Mouse (Mus musculus) heart, postnatal 4 days (tissue): ENCODE data around the gene Frat2. TPM values are rescaled to one million over a fixed set of nuclear protein-coding genes. Genes with fewer than 3 reads are reported as not detected.

Source experiments
- DNase-seq: peaks from one replicate; pipeline ENCODE4 v3.0.0; 2021
- total RNA-seq, 2 experiments: library from RNA; stranded (reverse); gene quantifications; 2 replicates each; pipeline ENCODE4 v1.2.3; 2021

The Frat2 gene
- total RNA-seq, 2 experiments from 2014 or later, result 3.6 to 3.9 TPM

DNA sequence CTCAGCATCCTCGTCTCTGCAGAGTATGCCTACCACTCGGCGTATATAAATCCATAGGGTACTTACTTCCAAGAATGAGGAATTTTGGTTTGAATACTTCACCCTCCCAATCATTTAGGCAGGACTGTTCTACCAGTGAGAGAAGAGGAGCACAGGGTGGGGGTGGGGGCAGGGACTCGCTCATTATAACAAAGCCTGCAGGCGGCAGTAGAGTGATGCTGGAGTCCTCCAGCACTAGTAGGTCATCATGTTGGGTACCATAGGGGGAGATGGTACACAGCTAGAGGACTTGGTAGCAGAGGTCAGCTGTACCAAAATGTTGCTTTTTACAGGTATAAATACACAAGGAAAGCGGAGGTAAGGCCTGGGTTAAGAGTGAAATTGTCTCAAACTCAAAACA lies 3.6 kb downstream of the Frat2 start:
- DNase-seq, result no peak

DNA sequence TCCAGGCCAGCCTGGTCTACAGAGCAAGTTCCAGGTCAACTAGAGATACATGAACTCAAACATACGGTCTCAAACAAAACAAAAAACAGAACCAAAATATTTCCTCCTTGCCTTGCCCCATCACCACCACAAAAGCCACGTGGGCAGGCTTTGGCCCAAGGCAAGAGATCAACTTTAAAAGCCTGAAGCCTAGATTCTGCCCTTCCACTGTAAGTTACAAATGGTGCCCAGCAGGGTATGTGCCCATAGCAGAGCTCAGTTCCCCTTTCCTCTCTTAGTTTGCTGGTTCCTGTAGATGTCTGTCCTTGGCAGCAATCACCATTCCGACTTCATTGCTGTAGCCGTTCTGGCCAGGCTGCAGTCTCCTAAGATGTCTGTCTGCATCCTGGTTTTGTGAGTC lies 5.2 kb downstream of the Frat2 start:
- no peak for DNase-seq

DNA sequence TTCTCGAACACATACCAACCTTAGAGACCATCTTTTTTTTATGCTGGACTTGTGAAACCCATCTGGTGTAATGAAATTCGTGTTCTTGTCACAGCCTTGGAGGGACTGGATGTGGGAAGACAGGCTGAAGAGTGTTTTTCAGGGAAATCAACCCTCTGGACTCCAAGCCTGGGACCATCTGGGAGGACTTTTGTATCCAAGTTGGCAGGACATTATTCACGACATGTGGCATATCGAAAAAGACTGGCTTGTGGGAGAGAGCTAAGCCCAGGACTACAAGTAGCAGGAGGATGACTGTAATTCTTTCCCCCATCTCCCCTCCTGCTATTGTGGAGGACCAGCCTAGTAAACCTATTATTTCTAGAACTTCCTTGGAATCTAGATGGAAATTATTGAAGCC lies 5.7 kb downstream of the Frat2 start:
- DNase-seq, result no peak

DNA sequence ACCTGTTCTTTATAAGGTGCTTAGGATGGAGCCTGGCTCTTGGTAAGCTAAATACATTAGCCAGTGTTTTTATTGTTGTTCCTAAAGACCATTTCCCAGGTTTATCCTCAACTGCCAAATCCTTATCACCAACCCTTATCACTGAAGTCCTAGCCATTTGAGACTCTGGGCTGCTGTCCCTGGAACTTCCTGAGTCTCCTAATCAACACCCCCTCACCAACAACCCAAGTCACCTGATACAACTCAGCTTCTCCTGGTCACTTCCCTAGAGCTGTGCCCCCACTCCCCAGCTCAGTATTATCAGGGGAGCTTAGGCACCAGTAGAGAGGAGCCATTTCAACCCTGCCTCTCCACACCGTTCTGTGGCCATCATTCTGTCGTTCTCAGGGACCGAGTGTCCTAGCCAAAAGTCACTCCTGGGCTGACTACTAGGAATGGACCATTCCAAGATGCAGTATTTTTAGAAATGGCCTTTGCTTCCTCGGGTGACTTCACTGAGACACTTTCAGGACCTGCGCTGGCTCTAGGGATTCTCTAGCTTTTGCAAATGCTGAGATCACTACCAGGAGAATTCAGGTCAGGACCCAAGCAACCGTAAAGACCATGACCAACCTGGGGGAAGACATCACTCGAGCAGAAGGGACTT lies 6.7 kb downstream of the Frat2 start:
- no peak for DNase-seq

DNA sequence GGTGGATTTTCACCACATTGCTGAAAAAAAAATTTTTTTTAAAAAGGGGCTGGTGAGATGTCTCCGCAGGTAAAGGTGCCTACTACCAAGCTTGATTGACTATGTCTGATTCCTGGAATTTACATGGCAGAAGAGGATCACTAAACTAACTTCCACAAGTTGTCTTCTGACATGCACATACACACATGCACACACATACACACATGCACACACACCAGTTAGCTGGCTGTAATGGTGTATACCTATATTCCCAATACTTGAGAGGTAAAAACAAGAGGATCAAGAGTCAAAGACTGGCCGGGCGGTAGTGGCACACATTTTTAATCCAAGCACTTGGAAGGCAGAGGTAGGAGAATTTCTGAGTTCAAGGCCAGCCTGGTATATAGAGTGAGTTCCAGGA lies 8.2 kb downstream of the Frat2 start:
- DNase-seq, result no peak

DNA sequence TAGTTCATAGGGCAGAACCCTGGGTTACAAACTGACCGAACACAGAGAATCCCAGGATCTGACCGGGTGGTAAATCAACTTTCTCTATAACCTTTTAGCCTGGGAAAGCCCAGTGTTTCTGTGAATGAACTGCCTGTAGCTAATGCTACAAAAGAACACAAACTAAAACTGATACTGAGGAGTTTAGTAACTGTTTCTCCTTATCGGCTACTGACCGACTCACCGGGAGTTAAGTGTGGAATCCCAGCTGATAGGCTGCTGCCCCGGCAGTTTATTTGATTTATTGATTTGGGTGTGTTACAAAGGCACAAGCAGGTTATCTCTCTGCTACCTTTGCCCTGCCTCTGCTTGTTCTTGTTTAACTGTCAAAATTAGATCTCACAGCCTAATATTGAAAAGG lies 9.1 kb downstream of the Frat2 start:
- no peak for DNase-seq

DNA sequence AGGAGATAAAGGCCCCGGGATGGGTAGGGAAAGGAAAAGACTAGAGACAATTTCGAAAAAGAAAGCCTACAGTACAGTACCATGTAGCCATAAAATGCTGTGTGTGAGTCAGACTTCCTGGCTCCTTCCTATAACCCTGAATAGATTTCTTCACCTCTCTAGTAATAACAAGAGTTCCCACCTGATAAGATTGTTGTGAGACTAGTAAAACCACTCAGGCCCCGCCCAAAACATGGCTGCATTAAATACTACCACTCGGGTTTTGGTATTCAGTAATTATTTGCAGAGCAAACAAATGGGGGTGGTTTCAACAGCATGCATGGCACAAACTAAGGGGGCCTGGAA lies 10.0 kb downstream of the Frat2 start:
- DNase-seq, result no peak

DNA sequence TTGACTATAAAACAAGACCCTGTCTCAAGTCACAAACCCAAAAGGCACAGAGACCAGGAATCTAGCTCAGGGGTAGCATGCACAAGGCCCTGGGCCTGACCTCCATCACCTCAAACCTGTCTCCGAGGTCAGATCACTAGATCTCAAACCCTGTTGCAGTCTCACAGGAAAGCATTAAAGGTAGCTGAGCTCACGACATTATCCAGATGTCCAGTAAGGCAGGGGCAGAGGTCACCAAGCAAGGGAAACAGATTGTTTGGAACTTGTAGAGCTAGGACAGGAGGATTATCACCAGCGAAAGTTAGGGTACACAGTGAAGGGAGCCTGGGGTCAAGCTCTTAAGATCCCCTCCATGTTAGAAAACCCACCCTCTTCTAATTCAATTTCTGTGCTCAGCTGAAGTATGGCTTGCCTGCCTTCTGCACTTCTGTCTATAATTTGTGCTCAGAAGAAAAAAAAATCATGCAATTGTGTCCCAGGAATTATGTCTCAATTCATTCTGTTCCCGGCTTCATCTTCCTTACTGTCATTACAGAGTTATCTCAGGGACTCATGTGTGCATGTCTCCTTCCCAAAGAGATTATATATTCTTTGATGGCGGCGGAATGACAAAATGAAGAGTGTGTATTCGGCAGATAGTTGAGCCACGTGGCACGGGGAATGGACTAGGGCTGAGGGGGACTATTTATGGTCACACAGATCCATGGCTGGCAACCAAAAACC lies 10.6 kb downstream of the Frat2 start:
- DNase-seq, result no peak

DNA sequence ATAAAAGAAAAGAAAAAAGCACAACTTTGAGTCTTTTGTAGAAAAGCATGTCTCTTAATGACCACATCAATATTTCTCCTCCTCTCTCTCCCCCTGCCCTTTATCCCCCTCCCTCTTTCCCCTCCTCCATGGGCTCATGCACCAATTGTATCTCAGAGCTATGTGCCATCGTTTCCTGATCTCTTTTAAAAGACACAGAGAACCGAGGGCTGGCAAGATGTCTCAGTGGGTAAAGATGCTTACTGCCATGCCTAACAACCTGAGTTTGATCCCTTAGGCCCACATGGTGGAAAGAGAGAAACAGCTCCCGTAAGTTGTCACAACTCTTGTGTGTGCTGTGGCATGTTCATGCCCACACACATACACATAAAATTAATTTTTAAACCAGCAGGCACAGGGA lies 11.2 kb downstream of the Frat2 start:
- DNase-seq, result no peak

DNA sequence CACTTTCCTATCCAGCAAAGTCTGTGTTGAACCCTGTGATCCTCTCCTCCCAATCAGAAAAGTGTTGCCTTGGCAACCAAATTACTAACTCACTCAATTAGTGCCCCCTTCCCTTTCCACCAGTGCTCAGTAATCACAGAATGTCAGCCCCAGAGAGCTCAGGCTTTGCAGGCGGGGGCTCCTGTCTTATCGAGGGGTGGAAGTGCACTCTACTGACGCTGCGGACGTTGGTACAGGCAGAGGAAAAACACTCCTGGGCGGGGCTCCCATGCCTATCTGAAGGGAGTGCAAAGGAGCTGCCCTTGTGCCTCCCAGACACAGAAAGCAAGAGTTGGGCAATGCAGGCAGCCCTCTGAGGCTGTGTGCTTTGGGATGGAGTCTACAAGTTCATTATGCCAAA lies 12.1 kb downstream of the Frat2 start:
- DNase-seq, result peak; percentile 29

DNA sequence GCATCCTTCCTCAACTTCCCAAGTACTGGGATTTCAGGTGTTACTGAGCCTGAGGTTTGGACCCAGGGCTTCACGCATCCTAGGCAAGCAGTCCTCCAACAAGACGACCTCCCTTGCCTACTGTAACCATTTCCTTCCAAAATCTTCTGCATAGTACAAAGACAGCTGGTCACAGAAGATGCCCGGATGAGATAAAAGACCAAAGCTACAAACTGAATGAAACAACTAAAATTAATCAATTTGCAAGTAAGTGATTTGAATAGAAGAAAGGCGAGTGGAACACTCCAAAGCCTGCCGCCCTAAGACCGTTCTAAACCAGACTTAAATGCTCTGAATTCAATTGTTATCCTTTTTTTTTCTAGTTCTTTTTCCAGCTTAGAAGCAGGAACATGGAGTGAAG lies 12.5 kb downstream of the Frat2 start:
- DNase-seq, result no peak

DNA sequence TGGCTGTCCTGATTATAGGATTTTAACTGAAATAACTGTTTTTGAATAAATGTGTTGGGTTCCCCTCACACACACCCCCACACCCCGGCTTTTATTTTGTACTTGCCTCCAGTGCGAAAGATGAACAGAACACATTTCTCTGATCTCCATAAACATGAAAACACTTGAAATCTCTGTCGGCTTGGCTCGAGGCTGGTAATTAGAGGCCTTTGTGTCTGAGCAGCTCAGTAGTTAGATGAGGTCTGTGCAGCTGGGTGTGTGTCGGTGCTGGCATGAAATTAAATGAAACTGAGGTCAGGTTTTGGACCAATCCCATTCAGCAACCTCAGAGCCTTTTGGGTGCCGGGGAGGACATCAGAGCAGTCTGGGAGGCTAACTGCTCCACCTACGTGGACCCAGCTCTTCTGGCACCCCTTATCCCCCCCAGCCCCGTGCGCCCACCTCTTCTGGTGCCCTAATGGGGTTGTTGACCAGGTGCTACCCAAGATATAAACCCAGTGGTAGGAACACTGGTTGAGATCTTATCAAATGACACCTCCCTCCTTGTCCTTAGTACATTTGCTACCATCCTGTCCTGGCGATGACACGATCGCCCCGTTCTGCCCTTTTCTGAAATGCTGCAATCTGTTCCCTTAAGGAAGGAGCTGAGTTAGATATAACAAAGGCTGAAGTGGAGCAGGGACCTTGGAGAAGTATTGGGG lies 15.3 kb downstream of the Frat2 start:
- DNase-seq, result no peak

DNA sequence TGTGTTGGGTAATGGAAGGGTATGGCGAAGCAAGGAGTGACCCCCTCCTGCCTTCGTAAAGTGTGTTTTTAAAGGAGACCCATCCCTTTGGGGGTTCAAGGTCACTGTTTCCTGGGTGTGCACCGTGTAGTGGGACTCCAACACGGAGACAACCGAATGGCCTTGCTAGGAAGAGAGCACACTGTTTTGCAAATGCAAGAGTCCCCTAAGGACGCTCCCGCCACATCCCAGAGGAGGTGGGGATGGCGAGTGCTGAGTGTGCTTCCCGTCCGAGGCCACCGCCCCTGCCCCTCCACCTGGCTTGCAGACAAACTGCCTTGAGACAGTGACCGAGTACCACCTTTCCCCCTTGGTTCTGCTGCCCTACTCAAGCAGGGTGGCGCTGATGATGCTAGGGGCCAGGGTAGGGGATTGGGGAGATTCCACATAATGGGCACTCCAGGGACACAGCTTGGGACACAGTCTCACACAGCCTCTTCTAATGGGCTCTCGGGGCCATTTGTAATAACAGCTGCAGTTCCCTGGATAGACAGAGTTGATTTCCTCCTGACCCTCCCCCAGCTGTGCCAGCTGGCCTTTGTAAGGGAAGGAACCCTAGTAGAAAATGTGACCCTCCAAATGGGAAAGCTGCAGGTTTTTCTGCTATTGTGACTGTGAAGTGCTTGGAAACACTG lies 16.1 kb downstream of the Frat2 start:
- DNase-seq, result no peak

DNA sequence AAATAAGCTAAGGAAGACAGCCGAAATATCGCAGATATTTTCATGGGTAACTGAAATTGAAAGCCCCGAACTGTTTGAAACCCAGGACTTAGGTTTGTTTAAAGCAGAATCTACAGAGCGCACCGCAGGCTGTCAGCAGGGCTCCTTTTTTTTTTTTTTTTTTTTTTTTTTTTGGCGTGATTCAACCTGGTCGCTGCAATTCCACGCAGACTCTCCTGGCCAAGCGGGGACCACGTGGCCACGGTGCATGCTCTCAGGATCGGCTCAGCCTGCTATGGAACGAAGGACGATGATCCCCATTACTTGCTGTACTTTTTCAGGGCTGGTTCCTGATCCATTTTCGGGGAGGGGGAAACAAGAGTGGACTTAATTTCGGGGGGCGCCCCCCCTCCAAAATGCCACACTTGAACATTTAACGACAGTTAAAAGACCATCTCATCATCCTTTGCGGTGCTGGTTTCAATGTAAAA lies 16.8 kb downstream of the Frat2 start:
- DNase-seq, result peak; percentile 37

DNA sequence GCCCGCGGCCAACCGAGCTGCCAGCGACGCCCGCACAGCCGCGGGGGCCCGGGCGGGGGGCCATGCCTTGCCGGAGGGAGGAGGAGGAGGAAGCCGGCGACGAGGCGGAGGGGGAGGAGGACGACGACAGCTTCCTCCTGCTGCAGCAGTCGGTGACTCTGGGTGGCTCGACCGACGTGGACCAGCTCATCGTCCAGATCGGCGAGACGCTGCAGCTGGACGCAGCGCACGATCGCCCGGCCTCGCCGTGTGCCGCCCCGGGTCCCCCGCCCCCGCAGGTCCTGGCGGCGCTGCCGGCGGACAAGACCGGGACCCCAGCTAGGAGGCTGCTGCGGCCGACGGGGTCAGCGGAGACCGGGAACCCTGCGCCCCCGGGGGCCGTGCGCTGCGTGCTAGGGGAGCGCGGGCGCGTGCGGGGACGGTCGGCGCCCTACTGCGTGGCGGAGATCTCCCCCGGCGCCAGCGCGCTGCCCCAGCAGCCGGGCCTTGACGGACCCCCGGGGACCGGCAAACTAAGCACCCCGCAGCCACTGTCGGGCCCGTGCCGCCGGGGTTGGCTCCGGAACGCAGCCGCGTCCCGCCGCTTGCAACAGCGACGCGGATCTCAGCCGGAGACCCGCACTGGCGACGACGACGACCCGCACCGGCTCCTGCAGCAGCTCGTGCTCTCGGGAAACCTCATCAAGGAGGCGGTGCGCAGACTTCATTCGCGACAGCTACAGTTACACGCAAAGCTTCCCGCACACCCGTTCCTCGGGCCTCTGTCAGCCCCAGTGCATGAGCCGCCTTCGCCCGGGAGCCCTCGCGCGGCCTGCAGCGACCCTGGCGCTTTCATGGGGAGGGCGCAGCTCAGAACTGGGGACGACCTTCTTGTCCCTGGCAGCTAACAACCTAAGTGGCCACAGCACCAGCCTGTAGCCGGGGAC lies 17.6 kb downstream of the Frat2 start:
- peak; percentile 75 for DNase-seq

DNA sequence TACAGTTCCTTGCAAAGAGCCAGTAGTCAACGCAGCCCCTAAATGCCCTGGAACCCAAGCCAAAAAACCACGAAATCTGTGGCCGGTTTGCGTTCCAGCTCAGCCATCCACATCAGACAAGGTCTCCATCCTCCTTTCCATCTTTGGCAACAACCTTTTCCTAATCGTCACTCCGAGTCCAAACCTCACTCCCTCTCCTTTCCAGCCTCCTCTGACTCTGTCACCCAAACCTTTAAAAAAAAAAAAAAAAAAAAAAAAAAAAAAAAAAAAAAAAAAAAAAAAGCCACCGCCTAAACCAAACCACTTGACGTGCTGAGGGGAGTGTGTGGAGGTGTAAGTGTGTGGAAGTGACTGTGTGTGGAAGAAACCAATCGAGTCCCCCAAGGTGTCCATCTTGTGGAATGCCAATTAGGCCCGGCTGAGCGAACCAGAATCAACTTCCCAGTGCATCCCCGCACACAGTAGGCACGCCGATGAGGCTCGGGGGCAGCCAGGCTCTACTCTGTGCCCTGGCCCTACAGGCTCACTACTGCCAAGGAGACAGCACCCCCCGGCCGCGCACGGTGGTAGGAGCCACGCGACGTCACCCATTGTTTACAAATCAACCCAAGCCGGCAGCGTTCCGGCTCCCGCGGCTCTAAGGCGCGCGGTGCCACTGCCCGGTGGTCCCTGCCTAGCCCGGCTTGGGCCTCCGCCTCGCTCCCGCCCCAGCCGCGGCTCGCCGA lies 18.4 kb downstream of the Frat2 start, which contains the start of gene Frat1:
Gene Frat1, plus strand, starts transcription at position 590 of the 725 bp plus-strand sequence.
- peak; percentile 84 for DNase-seq

DNA sequence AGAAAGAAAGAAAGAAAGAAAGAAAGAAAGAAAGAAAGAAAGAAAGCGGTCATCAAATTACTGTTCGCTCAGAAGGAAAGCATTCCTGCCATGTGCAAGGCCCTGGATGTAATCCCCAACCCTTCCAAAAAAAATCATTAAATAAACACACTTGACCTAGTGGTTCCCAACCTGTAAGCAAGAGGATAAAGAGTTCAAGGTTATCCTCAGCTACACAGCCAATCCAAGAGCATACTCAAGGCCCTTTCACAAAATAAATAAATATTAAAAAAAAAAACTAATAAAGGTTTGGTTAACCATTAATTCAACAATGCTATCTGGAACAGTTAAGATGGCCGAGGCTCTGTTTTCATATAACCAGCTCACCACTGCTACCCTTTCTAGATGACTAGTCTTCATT lies 19.0 kb downstream of the Frat2 start:
- no peak for DNase-seq

DNA sequence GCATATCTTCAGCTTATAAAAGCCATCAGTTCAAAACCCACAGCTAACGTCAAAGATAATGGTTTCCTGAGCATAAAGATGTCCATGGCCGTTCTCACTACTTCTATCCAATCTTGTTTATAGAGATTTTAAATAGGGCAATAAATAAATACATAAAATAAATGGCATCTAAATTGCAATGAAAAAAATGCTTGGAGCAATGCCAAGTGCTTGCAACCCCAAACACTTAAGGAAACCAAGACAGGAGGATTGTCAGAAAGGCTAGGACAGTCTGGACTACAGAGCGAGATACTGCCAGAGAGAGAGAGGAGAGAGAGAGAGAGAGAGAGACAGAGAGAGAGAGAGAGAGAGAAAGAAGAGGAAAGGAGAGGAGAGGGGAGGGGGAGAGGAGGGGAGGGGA lies 21.4 kb downstream of the Frat2 start:
- no peak for DNase-seq

DNA sequence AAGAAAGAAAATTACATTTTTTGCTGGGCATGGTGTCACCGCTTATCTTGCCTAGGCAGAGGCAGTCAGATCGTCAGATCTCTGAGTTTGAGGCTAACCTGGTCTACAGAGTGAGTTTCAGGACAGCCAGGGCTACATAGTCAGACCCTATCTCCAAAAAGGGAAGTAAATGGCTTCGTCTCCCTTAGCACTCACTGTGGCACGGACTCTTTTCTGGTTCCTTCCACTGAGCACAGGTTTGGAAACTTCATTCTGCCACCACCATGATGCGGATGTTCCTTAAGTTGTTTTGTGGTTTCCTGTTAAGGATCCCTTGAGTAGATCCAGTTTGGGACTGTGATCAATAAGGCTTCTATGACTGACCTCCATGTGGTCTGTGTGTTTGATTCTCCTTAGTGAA lies 23.0 kb downstream of the Frat2 start:
- DNase-seq, result no peak

DNA sequence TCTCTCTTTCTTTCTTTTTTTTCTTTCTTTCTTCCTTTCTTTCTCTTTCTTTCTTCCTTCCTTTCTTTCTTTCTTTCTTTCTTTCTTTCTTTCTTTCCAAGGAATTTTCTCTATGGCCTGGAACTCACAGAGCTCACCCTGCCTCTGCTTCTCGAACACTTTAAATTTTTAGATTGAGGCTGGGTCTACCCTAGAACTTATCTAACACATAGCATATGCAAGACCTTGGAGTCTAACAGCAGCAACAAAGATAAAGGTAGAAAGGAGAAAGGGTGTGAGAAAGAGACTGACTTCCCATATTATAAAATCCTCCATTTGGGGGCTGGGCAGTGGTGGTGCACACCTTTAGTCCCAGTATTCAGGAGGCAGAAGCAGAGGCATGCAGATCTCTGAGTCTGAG lies 25.3 kb downstream of the Frat2 start:
- no peak for DNase-seq

DNA sequence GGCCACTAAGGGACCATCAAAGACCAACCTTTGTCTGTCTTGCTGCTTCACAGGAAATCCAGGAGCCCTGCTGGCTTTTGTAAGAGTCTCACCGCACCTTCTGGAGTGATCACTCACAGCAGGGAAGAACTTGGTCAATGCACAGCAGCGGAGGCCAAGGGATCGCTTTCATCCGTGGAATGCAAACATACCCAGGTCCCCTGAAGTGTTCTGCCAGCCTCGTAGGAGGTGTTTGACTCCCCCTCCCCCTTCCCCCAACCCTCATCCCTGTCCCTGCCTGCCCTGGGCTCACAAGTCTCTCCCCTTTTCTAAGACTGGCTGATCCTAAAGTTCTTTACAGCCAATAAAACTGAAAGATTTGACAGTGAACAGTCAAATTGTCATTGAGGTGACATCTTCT lies 26.5 kb downstream of the Frat2 start:
- DNase-seq, result no peak
